Mouse (Mus musculus): ENCODE measurements around the gene Grip2. TPM values are rescaled to one million over a fixed set of nuclear protein-coding genes. Genes with fewer than 3 reads are reported as not detected.

Grip2 gene
- polyA plus RNA-seq, 1 experiment, result 3.8 TPM

GRCm38 (mm10) chr6:91746776-91747175, 80.3 kb downstream of the Grip2 start:
- 45% methylated on average over 5 of the region's 5 CpGs for WGBS
- Histone ChIP-seq H3K4me3 (ENCODE audit: insufficient read depth, low read depth, low read length) (no peak overlapping the region), H3K27me3 (replicated peaks; ENCODE audit: control insufficient read depth, insufficient read depth, low read length) (no peaks in the 10 kb centered on the region), H3K4me1 (ENCODE audit: control insufficient read depth, insufficient read depth, low read length) (peaks cover 23% of the 10 kb centered on the region; the same call in 1 of the 2 replicates), H3K36me3 (ENCODE audit: control insufficient read depth, insufficient read depth, low read length) (peaks cover 3% of the 10 kb centered on the region; the same call in 1 of the 2 replicates), H3K27ac (ENCODE audit: insufficient read depth, low read depth, low read length) (peak overlapping the region; percentile 84)
- peak; percentile 85 for DNase-seq
- no peak for TF ChIP-seq POLR2A (IDR thresholded peaks at IDR 0.05; ENCODE audit: low read depth, low read length)
- no peak for TF ChIP-seq CTCF (conservative IDR thresholded peaks at IDR 0.05; ENCODE audit: insufficient read depth, insufficient read length, low read depth, low read length)

- no peak overlapping the region for H3K4me3 ChIP-seq (ENCODE audit: insufficient read depth, low read depth, low read length)
- H3K27ac ChIP-seq (ENCODE audit: insufficient read depth, low read depth, low read length), result peak overlapping the region; percentile 87
- no peak for TF ChIP-seq POLR2A (IDR thresholded peaks at IDR 0.05; ENCODE audit: low read depth, low read length)
- no peak for TF ChIP-seq CTCF (conservative IDR thresholded peaks at IDR 0.05; ENCODE audit: insufficient read depth, insufficient read length, low read depth, low read length)
- 48% methylated on average over 7 of the region's 7 CpGs for WGBS
- peaks cover 23% of the 10 kb centered on the region; the same call in 1 of the 2 replicates for H3K4me1 ChIP-seq (ENCODE audit: control insufficient read depth, insufficient read depth, low read length)
- H3K27me3 ChIP-seq (replicated peaks; ENCODE audit: control insufficient read depth, insufficient read depth, low read length), result no peaks in the 10 kb centered on the region
- H3K36me3 ChIP-seq (ENCODE audit: control insufficient read depth, insufficient read depth, low read length), result peaks cover 3% of the 10 kb centered on the region; the same call in 1 of the 2 replicates
- peak; percentile 94 for DNase-seq
Measured at GRCm38 (mm10) chr6:91745947-91746582, 81.0 kb downstream of the Grip2 start.

GRCm38 (mm10) chr6:91745246-91745645, 81.8 kb downstream of the Grip2 start:
- TF ChIP-seq POLR2A (IDR thresholded peaks at IDR 0.05; ENCODE audit: low read depth, low read length), result no peak
- no peak for TF ChIP-seq CTCF (conservative IDR thresholded peaks at IDR 0.05; ENCODE audit: insufficient read depth, insufficient read length, low read depth, low read length)
- DNase-seq, result no peak
- peaks cover 2% of the 10 kb centered on the region; the same call in 1 of the 2 replicates for H3K36me3 ChIP-seq (ENCODE audit: control insufficient read depth, insufficient read depth, low read length)
- no peak overlapping the region for H3K4me3 ChIP-seq (ENCODE audit: insufficient read depth, low read depth, low read length)
- 66% methylated on average over 3 of the region's 3 CpGs for WGBS
- no peaks in the 10 kb centered on the region for H3K27me3 ChIP-seq (replicated peaks; ENCODE audit: control insufficient read depth, insufficient read depth, low read length)
- H3K27ac ChIP-seq (ENCODE audit: insufficient read depth, low read depth, low read length), result peak overlapping the region; percentile 87
- peaks cover 23% of the 10 kb centered on the region; the same call in 1 of the 2 replicates for H3K4me1 ChIP-seq (ENCODE audit: control insufficient read depth, insufficient read depth, low read length)

GRCm38 (mm10) chr6:91743886-91744285, 83.2 kb downstream of the Grip2 start:
- peak overlapping the region; percentile 28; the same call in 1 of the 2 replicates for H3K27ac ChIP-seq (ENCODE audit: insufficient read depth, low read depth, low read length)
- 51% methylated on average over 4 of the region's 4 CpGs for WGBS

GRCm38 (mm10) chr6:91742995-91743394, 84.1 kb downstream of the Grip2 start:
- H3K27me3 ChIP-seq (replicated peaks; ENCODE audit: control insufficient read depth, insufficient read depth, low read length), result no peaks in the 10 kb centered on the region
- no peak for DNase-seq
- no peak for TF ChIP-seq POLR2A (IDR thresholded peaks at IDR 0.05; ENCODE audit: low read depth, low read length)
- TF ChIP-seq CTCF (conservative IDR thresholded peaks at IDR 0.05; ENCODE audit: insufficient read depth, insufficient read length, low read depth, low read length), result no peak
- H3K4me1 ChIP-seq (ENCODE audit: control insufficient read depth, insufficient read depth, low read length), result peaks cover 23% of the 10 kb centered on the region; the same call in 1 of the 2 replicates
- peaks cover 2% of the 10 kb centered on the region; the same call in 1 of the 2 replicates for H3K36me3 ChIP-seq (ENCODE audit: control insufficient read depth, insufficient read depth, low read length)
- no peak overlapping the region for H3K4me3 ChIP-seq (ENCODE audit: insufficient read depth, low read depth, low read length)
- 71% methylated on average over 8 of the region's 8 CpGs for WGBS
- 0 out of 2 replicates have a peak overlapping the region, but pooled peaks have one; percentile 19 for H3K27ac ChIP-seq (ENCODE audit: insufficient read depth, low read depth, low read length)

More at GRCm38 (mm10) chr6:91743886-91744285, 83.2 kb downstream of the Grip2 start:
- Histone ChIP-seq H3K4me1 (ENCODE audit: control insufficient read depth, insufficient read depth, low read length) (peaks cover 23% of the 10 kb centered on the region; the same call in 1 of the 2 replicates), H3K27me3 (replicated peaks; ENCODE audit: control insufficient read depth, insufficient read depth, low read length) (no peaks in the 10 kb centered on the region), H3K36me3 (ENCODE audit: control insufficient read depth, insufficient read depth, low read length) (peaks cover 2% of the 10 kb centered on the region; the same call in 1 of the 2 replicates), H3K4me3 (ENCODE audit: insufficient read depth, low read depth, low read length) (no peak overlapping the region)
- DNase-seq, result peak; percentile 43
- no peak for TF ChIP-seq POLR2A (IDR thresholded peaks at IDR 0.05; ENCODE audit: low read depth, low read length)
- no peak for TF ChIP-seq CTCF (conservative IDR thresholded peaks at IDR 0.05; ENCODE audit: insufficient read depth, insufficient read length, low read depth, low read length)

- H3K4me3 ChIP-seq (ENCODE audit: insufficient read depth, low read depth, low read length), result no peak overlapping the region
- no peak for TF ChIP-seq POLR2A (IDR thresholded peaks at IDR 0.05; ENCODE audit: low read depth, low read length)
- no peak for TF ChIP-seq CTCF (conservative IDR thresholded peaks at IDR 0.05; ENCODE audit: insufficient read depth, insufficient read length, low read depth, low read length)
- no peak overlapping the region for H3K27ac ChIP-seq (ENCODE audit: insufficient read depth, low read depth, low read length)
- no peaks in the 10 kb centered on the region for H3K27me3 ChIP-seq (replicated peaks; ENCODE audit: control insufficient read depth, insufficient read depth, low read length)
- H3K4me1 ChIP-seq (ENCODE audit: control insufficient read depth, insufficient read depth, low read length), result peaks cover 23% of the 10 kb centered on the region; the same call in 1 of the 2 replicates
- no peaks in the 10 kb centered on the region; the same call in 1 of the 2 replicates for H3K36me3 ChIP-seq (ENCODE audit: control insufficient read depth, insufficient read depth, low read length)
- 65% methylated on average over 3 of the region's 3 CpGs for WGBS
- DNase-seq, result no peak
Measured at GRCm38 (mm10) chr6:91742466-91742865, 84.6 kb downstream of the Grip2 start.

GRCm38 (mm10) chr6:91741046-91741445, 86.0 kb downstream of the Grip2 start:
- peak; percentile 62 for DNase-seq
- Histone ChIP-seq H3K27me3 (replicated peaks; ENCODE audit: control insufficient read depth, insufficient read depth, low read length) (no peaks in the 10 kb centered on the region), H3K27ac (ENCODE audit: insufficient read depth, low read depth, low read length) (no peak overlapping the region), H3K4me3 (ENCODE audit: insufficient read depth, low read depth, low read length) (no peak overlapping the region), H3K36me3 (ENCODE audit: control insufficient read depth, insufficient read depth, low read length) (no peaks in the 10 kb centered on the region; the same call in 1 of the 2 replicates), H3K4me1 (ENCODE audit: control insufficient read depth, insufficient read depth, low read length) (peaks cover 16% of the 10 kb centered on the region; the same call in 1 of the 2 replicates)
- TF ChIP-seq CTCF (conservative IDR thresholded peaks at IDR 0.05; ENCODE audit: insufficient read depth, insufficient read length, low read depth, low read length) (peak; percentile 97), POLR2A (IDR thresholded peaks at IDR 0.05; ENCODE audit: low read depth, low read length) (no peak)
- 59% methylated on average over 11 of the region's 11 CpGs for WGBS
